Mouse (Mus musculus) ES-Bruce4 (cell line): ENCODE measurements around the gene Slit2. TPM values are rescaled to one million over a fixed set of nuclear protein-coding genes. Genes with fewer than 3 reads are reported as not detected.
"Not testable (repeated sequence)": the region's sequence is repeated elsewhere in the genome, so short reads cannot be mapped to it uniquely, and the experiment has no call there.

Experiments used
- H3K27ac ChIP-seq: 2 replicates; pipeline ENCODE4 v1.5.1; 2012; ENCODE audit warnings: low read length, inconsistent platforms; ENCODE audit not compliant: insufficient read depth
- H3K27me3 ChIP-seq: 2 replicates; pipeline ENCODE4 v1.6.1; 2012; ENCODE audit warnings: mild to moderate bottlenecking, low read length, inconsistent platforms; ENCODE audit not compliant: control insufficient read depth, poor library complexity, insufficient read depth, severe bottlenecking
- H3K36me3 ChIP-seq: 2 replicates; pipeline ENCODE4 v1.6.1; 2012; ENCODE audit warnings: inconsistent platforms, mild to moderate bottlenecking, low read length, moderate library complexity; ENCODE audit not compliant: control insufficient read depth, poor library complexity, insufficient read depth, severe bottlenecking
- H3K4me1 ChIP-seq: one replicate; pipeline ENCODE4 v1.8.1; 2011; ENCODE audit warnings: low read length; ENCODE audit not compliant: control insufficient read depth, insufficient read depth
- H3K4me3 ChIP-seq: 2 replicates; pipeline ENCODE4 v1.5.1; 2011; ENCODE audit warnings: low read depth, mild to moderate bottlenecking, low read length
- H3K9ac ChIP-seq: 2 replicates; pipeline ENCODE4 v1.6.1; 2012; ENCODE audit warnings: low read depth, mild to moderate bottlenecking, inconsistent platforms; ENCODE audit not compliant: poor library complexity, severe bottlenecking
- H3K9me3 ChIP-seq: replicated peaks from 2 replicates; pipeline ENCODE4 v1.6.1; 2012; ENCODE audit warnings: mild to moderate bottlenecking, low read length, inconsistent platforms; ENCODE audit not compliant: control insufficient read depth, poor library complexity, insufficient read depth, severe bottlenecking
- CTCF ChIP-seq: IDR thresholded peaks from one replicate; pipeline ENCODE4 v1.8.1; 2011; ENCODE audit warnings: low read depth, low read length
- EP300 ChIP-seq: IDR thresholded peaks from 2 replicates; pipeline ENCODE4 v1.6.1; 2011; ENCODE audit warnings: low read depth, low read length; ENCODE audit not compliant: insufficient read depth
- POLR2A ChIP-seq: IDR thresholded peaks from one replicate; pipeline ENCODE4 v1.8.1; 2011; ENCODE audit warnings: low read length; ENCODE audit not compliant: insufficient read depth
- polyA plus RNA-seq: library from polyadenylated mRNA; stranded (reverse); fragments of >200 nt; gene quantifications from 2 replicates; pipeline ENCODE4 v1.2.4, GENCODE M21; 2011; ENCODE audit warnings: low read depth; ENCODE audit not compliant: missing spikeins, insufficient read depth, insufficient read length

The Slit2 gene
- polyA plus RNA-seq, 1 experiment = 17.4 TPM

DNA sequence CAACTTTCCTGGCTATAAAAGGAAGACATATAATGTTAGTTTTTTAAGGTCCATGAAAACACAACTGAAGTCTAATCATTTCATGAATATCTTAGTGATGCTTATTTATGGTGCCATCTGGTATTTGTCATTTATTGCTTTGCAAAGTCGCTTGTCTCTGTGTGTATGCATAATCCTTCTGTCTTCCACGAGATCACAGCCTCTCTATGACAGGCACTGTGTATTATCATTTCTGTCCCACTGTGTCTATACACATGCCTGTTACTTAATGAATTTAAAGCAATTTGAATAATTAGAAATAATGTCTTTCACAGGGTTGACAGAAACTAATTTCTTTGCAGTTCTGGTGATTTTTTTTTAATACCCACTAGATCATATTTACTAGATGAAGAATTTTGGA is 242.6 kb downstream of the Slit2 start:
- Histone ChIP-seq H3K27ac (no peak overlapping the region), H3K9me3 (no peaks in the 10 kb centered on the region), H3K4me1 (no peaks in the 10 kb centered on the region), H3K27me3 (no peaks in the 10 kb centered on the region), H3K9ac (no peak overlapping the region), H3K36me3 (no peaks in the 10 kb centered on the region), H3K4me3 (no peak overlapping the region)
- TF ChIP-seq CTCF (no peak), POLR2A (no peak), EP300 (no peak)

DNA sequence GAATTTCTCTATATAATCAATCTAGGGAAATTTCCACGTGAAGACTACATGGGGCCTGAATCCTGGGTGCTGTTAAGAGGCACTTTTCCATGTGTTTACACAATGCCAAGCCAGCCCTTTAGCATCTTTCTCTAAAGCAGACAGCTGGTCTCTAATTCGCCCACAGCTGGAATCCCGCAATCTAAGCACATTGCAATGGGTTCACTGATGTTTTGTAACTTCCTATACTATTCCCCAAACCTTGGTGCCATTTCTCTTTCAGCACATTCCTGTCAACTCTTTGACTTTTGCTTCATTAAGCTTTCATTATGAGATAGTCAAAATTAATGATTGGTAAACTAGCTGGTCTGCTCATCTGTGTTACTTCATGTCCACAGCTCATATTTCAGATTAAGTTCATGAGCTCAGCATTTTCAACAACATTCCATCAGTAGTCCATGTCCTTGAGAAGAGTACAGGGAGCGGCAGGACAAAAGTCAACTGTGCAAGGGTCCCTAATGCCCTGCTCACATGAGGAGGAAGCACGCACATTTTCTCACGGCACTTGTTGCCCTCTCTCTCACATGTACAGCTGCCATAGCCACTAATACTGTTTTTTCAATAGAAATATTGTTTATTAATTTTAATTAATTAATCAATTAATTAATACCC is 247.6 kb downstream of the Slit2 start:
- H3K4me1 ChIP-seq = no peaks in the 10 kb centered on the region
- no peaks in the 10 kb centered on the region for H3K27me3 ChIP-seq
- TF ChIP-seq CTCF = no peak
- no peak for TF ChIP-seq EP300
- TF ChIP-seq POLR2A = no peak
- no peaks in the 10 kb centered on the region for H3K36me3 ChIP-seq
- no peak overlapping the region for H3K27ac ChIP-seq
- H3K9me3 ChIP-seq = no peaks in the 10 kb centered on the region
- H3K9ac ChIP-seq = no peak overlapping the region
- no peak overlapping the region for H3K4me3 ChIP-seq

DNA sequence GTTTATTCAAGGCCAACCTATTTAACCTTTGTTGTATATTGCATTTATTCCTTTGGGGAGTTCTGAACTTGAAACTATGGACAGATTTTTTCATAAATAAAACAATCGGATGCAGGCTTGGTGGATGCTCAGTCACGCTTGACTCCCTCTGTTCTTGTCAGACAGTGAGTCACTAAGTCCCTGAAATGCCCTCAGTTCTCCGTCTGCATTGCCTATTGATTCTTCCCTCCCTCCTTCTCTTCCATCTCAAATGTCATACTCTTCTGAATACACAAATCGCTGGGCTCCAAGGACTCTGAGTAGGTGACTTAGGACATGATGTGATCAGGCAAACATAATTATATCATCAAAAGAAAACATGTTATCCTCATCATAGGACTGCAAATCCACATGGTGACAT is 251.8 kb downstream of the Slit2 start:
- Histone ChIP-seq H3K4me1 (no peaks in the 10 kb centered on the region), H3K9ac (no peak overlapping the region), H3K36me3 (no peaks in the 10 kb centered on the region), H3K27me3 (no peaks in the 10 kb centered on the region), H3K9me3 (no peaks in the 10 kb centered on the region), H3K4me3 (no peak overlapping the region), H3K27ac (no peak overlapping the region)
- TF ChIP-seq CTCF (no peak), EP300 (no peak), POLR2A (no peak)

DNA sequence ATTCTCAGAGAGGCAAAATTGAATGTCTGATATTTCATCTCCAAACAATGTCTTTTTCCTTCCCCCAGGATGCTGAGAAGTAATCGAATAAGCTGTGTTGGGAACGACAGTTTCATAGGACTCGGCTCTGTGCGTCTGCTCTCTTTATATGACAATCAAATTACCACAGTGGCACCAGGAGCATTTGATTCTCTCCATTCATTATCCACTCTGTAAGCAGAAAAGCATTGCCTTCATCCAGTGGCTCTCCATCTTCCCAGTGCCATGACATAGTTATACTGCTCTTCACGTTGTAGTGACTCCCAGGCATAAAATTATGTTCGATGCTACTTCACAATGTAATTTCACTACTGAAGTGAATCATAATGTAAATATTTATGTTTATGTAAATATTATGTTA is 252.3 kb downstream of the Slit2 start:
- H3K36me3 ChIP-seq = no peaks in the 10 kb centered on the region
- H3K4me3 ChIP-seq = no peak overlapping the region
- no peaks in the 10 kb centered on the region for H3K9me3 ChIP-seq
- H3K27ac ChIP-seq = no peak overlapping the region
- H3K4me1 ChIP-seq = no peaks in the 10 kb centered on the region
- TF ChIP-seq EP300 = no peak
- no peak for TF ChIP-seq CTCF
- TF ChIP-seq POLR2A = no peak
- no peaks in the 10 kb centered on the region for H3K27me3 ChIP-seq
- H3K9ac ChIP-seq = no peak overlapping the region

DNA sequence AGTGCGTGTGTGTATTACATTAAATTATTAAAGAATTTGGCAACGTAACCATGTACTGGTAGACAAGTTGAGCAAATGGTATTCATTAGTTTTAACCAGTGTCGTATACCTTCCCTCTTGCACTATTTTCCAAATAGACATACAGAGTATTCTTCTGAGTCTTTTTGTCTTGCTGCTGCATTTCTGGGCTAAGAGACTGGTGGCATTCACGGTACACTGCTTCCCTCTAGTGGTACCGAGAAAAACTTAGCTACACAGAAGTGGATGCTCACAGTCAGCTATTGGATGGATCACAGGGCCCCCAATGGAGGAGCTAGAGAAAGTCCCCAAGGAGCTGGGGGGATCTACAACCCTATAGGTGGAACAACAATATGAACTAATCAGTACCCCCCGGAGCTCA is 257.8 kb downstream of the Slit2 start:
- not testable (repeated sequence) for H3K9me3 ChIP-seq, H3K27ac ChIP-seq

DNA sequence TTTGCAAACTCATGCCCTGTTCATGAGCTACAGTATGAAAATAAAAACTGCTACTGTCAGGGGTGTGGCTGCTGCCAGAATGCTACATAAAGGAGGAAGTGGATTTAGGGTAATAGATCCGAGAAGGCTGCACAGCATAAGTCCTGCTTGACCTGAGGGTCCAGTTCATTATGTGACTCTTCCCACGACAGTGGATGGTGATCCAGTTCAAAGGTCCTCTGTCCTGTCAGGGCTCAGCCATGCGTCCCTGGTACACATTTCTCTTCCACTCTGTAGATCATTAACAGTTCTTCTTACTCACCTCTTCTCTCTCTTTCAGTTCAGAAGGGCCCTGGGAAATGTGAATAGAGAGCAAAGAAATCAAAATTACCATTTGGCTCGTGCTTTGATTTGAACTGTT is 265.4 kb downstream of the Slit2 start:
- Histone ChIP-seq H3K36me3 (no peaks in the 10 kb centered on the region), H3K4me1 (no peaks in the 10 kb centered on the region), H3K9ac (no peak overlapping the region), H3K27ac (no peak overlapping the region), H3K9me3 (no peaks in the 10 kb centered on the region), H3K27me3 (no peaks in the 10 kb centered on the region), H3K4me3 (no peak overlapping the region)
- TF ChIP-seq CTCF = no peak
- no peak for TF ChIP-seq EP300
- no peak for TF ChIP-seq POLR2A

More for the DNA sequence above, 257.8 kb downstream of the Slit2 start:
- H3K36me3 ChIP-seq, H3K4me1 ChIP-seq, H3K27me3 ChIP-seq, H3K9ac ChIP-seq, H3K4me3 ChIP-seq: not testable (repeated sequence)
